Mouse (Mus musculus): ENCODE results near the gene 4933402J07Rik. TPM values are rescaled to one million over a fixed set of nuclear protein-coding genes. Genes with fewer than 3 reads are reported as not detected.

4933402J07Rik gene
- polyA plus RNA-seq, 1 experiment, result 307 TPM

GRCm38 (mm10) chr8:87539829-87540394 is 23.7 kb upstream of the 4933402J07Rik start:
- no peak for TF ChIP-seq POLR2A (IDR thresholded peaks at IDR 0.05; ENCODE audit: control insufficient read depth, low read depth, low read length)
- TF ChIP-seq CTCF (IDR thresholded peaks at IDR 0.05; ENCODE audit: control insufficient read depth, insufficient read depth, insufficient replicate concordance, low read depth, low read length), result no peak
- H3K4me3 ChIP-seq (ENCODE audit: control insufficient read depth, low read depth, low read length), result no peak overlapping the region
- no peak overlapping the region for H3K27ac ChIP-seq (ENCODE audit: control insufficient read depth, insufficient read depth, low read depth, low read length)
- H3K4me1 ChIP-seq (ENCODE audit: control insufficient read depth, insufficient read depth, low read length), result no peaks in the 10 kb centered on the region; the same call in 1 of the 2 replicates
- H3K27me3 ChIP-seq (ENCODE audit: control insufficient read depth, insufficient read depth, low read length), result no peaks in the 10 kb centered on the region
- no peaks in the 10 kb centered on the region for H3K36me3 ChIP-seq (ENCODE audit: control insufficient read depth, insufficient read depth, low read length)

- Histone ChIP-seq H3K4me3 (ENCODE audit: control insufficient read depth, low read depth, low read length) (no peak overlapping the region), H3K27ac (ENCODE audit: control insufficient read depth, insufficient read depth, low read depth, low read length) (no peak overlapping the region), H3K27me3 (ENCODE audit: control insufficient read depth, insufficient read depth, low read length) (no peaks in the 10 kb centered on the region), H3K4me1 (ENCODE audit: control insufficient read depth, insufficient read depth, low read length) (no peaks in the 10 kb centered on the region), H3K36me3 (ENCODE audit: control insufficient read depth, insufficient read depth, low read length) (no peaks in the 10 kb centered on the region)
- TF ChIP-seq CTCF (IDR thresholded peaks at IDR 0.05; ENCODE audit: control insufficient read depth, insufficient read depth, insufficient replicate concordance, low read depth, low read length) (no peak), POLR2A (IDR thresholded peaks at IDR 0.05; ENCODE audit: control insufficient read depth, low read depth, low read length) (no peak)
Measured at GRCm38 (mm10) chr8:87549881-87550280, 13.8 kb upstream of the 4933402J07Rik start.

GRCm38 (mm10) chr8:87552801-87553200 is 10.9 kb upstream of the 4933402J07Rik start:
- no peak overlapping the region for H3K4me3 ChIP-seq (ENCODE audit: control insufficient read depth, low read depth, low read length)
- no peak overlapping the region for H3K27ac ChIP-seq (ENCODE audit: control insufficient read depth, insufficient read depth, low read depth, low read length)
- no peaks in the 10 kb centered on the region for H3K4me1 ChIP-seq (ENCODE audit: control insufficient read depth, insufficient read depth, low read length)
- H3K27me3 ChIP-seq (ENCODE audit: control insufficient read depth, insufficient read depth, low read length), result no peaks in the 10 kb centered on the region
- no peak for TF ChIP-seq CTCF (IDR thresholded peaks at IDR 0.05; ENCODE audit: control insufficient read depth, insufficient read depth, insufficient replicate concordance, low read depth, low read length)
- no peak for TF ChIP-seq POLR2A (IDR thresholded peaks at IDR 0.05; ENCODE audit: control insufficient read depth, low read depth, low read length)
- no peaks in the 10 kb centered on the region for H3K36me3 ChIP-seq (ENCODE audit: control insufficient read depth, insufficient read depth, low read length)

GRCm38 (mm10) chr8:87560801-87561200 is 2.9 kb upstream of the 4933402J07Rik start:
- H3K4me1 ChIP-seq (ENCODE audit: control insufficient read depth, insufficient read depth, low read length), result no peaks in the 10 kb centered on the region
- TF ChIP-seq CTCF (IDR thresholded peaks at IDR 0.05; ENCODE audit: control insufficient read depth, insufficient read depth, insufficient replicate concordance, low read depth, low read length) (no peak), POLR2A (IDR thresholded peaks at IDR 0.05; ENCODE audit: control insufficient read depth, low read depth, low read length) (no peak)
- H3K27ac ChIP-seq (ENCODE audit: control insufficient read depth, insufficient read depth, low read depth, low read length), result no peak overlapping the region
- no peaks in the 10 kb centered on the region for H3K27me3 ChIP-seq (ENCODE audit: control insufficient read depth, insufficient read depth, low read length)
- no peak overlapping the region for H3K4me3 ChIP-seq (ENCODE audit: control insufficient read depth, low read depth, low read length)
- H3K36me3 ChIP-seq (ENCODE audit: control insufficient read depth, insufficient read depth, low read length), result no peaks in the 10 kb centered on the region

- peaks cover 5% of the 10 kb centered on the region for H3K4me1 ChIP-seq (ENCODE audit: control insufficient read depth, insufficient read depth, low read length)
- no peaks in the 10 kb centered on the region for H3K36me3 ChIP-seq (ENCODE audit: control insufficient read depth, insufficient read depth, low read length)
- H3K4me3 ChIP-seq (ENCODE audit: control insufficient read depth, low read depth, low read length), result no peak overlapping the region
- no peaks in the 10 kb centered on the region for H3K27me3 ChIP-seq (ENCODE audit: control insufficient read depth, insufficient read depth, low read length)
- TF ChIP-seq POLR2A (IDR thresholded peaks at IDR 0.05; ENCODE audit: control insufficient read depth, low read depth, low read length), result no peak
- no peak for TF ChIP-seq CTCF (IDR thresholded peaks at IDR 0.05; ENCODE audit: control insufficient read depth, insufficient read depth, insufficient replicate concordance, low read depth, low read length)
- H3K27ac ChIP-seq (ENCODE audit: control insufficient read depth, insufficient read depth, low read depth, low read length), result no peak overlapping the region
Measured at GRCm38 (mm10) chr8:87569203-87569602, 5.5 kb downstream of the 4933402J07Rik start.

- Histone ChIP-seq H3K4me1 (ENCODE audit: control insufficient read depth, insufficient read depth, low read length) (peaks cover 5% of the 10 kb centered on the region), H3K4me3 (ENCODE audit: control insufficient read depth, low read depth, low read length) (0 out of 2 replicates have a peak overlapping the region, but pooled peaks have one; percentile 20), H3K36me3 (ENCODE audit: control insufficient read depth, insufficient read depth, low read length) (no peaks in the 10 kb centered on the region), H3K27ac (ENCODE audit: control insufficient read depth, insufficient read depth, low read depth, low read length) (no peak overlapping the region), H3K27me3 (ENCODE audit: control insufficient read depth, insufficient read depth, low read length) (no peaks in the 10 kb centered on the region)
- no peak for TF ChIP-seq POLR2A (IDR thresholded peaks at IDR 0.05; ENCODE audit: control insufficient read depth, low read depth, low read length)
- TF ChIP-seq CTCF (IDR thresholded peaks at IDR 0.05; ENCODE audit: control insufficient read depth, insufficient read depth, insufficient replicate concordance, low read depth, low read length), result no peak
Measured at GRCm38 (mm10) chr8:87569706-87570563, 6.3 kb downstream of the 4933402J07Rik start.

- no peak for TF ChIP-seq POLR2A (IDR thresholded peaks at IDR 0.05; ENCODE audit: control insufficient read depth, low read depth, low read length)
- TF ChIP-seq CTCF (IDR thresholded peaks at IDR 0.05; ENCODE audit: control insufficient read depth, insufficient read depth, insufficient replicate concordance, low read depth, low read length), result no peak
- Histone ChIP-seq H3K4me1 (ENCODE audit: control insufficient read depth, insufficient read depth, low read length) (peaks cover 5% of the 10 kb centered on the region), H3K27ac (ENCODE audit: control insufficient read depth, insufficient read depth, low read depth, low read length) (no peak overlapping the region), H3K36me3 (ENCODE audit: control insufficient read depth, insufficient read depth, low read length) (no peaks in the 10 kb centered on the region), H3K4me3 (ENCODE audit: control insufficient read depth, low read depth, low read length) (no peak overlapping the region), H3K27me3 (ENCODE audit: control insufficient read depth, insufficient read depth, low read length) (no peaks in the 10 kb centered on the region)
Measured at GRCm38 (mm10) chr8:87570564-87570855, 6.9 kb downstream of the 4933402J07Rik start.

Data from testis, adult 2 months (tissue).